Mouse (Mus musculus) neural tube, embryonic 14.5 days (tissue): ENCODE measurements at regions not wholly inside any gene's neighbourhood (a gene's known extent, or its start where the extent isn't known, plus 50 kb on each side); places are given as distances from the start of the nearest gene placed in this dataset.

Experiments used
- ATAC-seq: fragments of 200-750 bp; cut with Nextera tagmentation; 2 replicates; pipeline ENCODE4 v1.8.0; 2017; ENCODE audit warnings: low read depth, mild to moderate bottlenecking, moderate TSS enrichment, moderate library complexity
- H3K27ac ChIP-seq: fragments of 300-500 bp; sonication (generic); 2 replicates; pipeline ENCODE4 v1.5.1; 2014; ENCODE audit warnings: low read depth, mild to moderate bottlenecking, control low read depth, low read length, moderate library complexity, mixed read lengths
- H3K27me3 ChIP-seq: fragments of 300-500 bp; sonication (generic); 2 replicates; pipeline ENCODE4 v1.6.1; 2014; ENCODE audit warnings: low read length; ENCODE audit not compliant: control insufficient read depth, insufficient read depth
- H3K36me3 ChIP-seq: fragments of 300-500 bp; sonication (generic); 2 replicates; pipeline ENCODE4 v1.6.1; 2014; ENCODE audit warnings: low read length, mixed read lengths; ENCODE audit not compliant: control insufficient read depth, insufficient read depth
- H3K4me1 ChIP-seq: fragments of 300-500 bp; sonication (generic); 2 replicates; pipeline ENCODE4 v1.6.1; 2014; ENCODE audit warnings: low read length; ENCODE audit not compliant: control insufficient read depth, insufficient read depth
- H3K4me2 ChIP-seq: fragments of 300-500 bp; sonication (generic); 2 replicates; pipeline ENCODE4 v1.6.1; 2014; ENCODE audit warnings: mild to moderate bottlenecking, low read depth, low read length, control low read depth
- H3K4me3 ChIP-seq: fragments of 300-500 bp; sonication (generic); 2 replicates; pipeline ENCODE4 v1.5.1; 2014; ENCODE audit warnings: low read depth, low read length, control low read depth, mixed read lengths
- H3K9ac ChIP-seq: fragments of 300-500 bp; sonication (generic); replicated peaks from 2 replicates; pipeline ENCODE4 v1.6.1; 2014; ENCODE audit warnings: low read depth, mild to moderate bottlenecking, control low read depth, low read length, mixed read lengths
- H3K9me3 ChIP-seq: fragments of 300-500 bp; sonication (generic); 2 replicates; pipeline ENCODE4 v1.6.1; 2016; ENCODE audit warnings: low read length; ENCODE audit not compliant: control insufficient read depth
- WGBS: fragments of 180-500 bp; shearing (Covaris S2); extraction: QIAGEN DNeasy Blood & Tissue Kit; methylation state at CpG from one replicate; pipeline ENCODE4 v1.1.7; 2014; 5-methylcytosine and 5-hydroxymethylcytosine counted together

GRCm38 (mm10) chr1:137865030-137865429 lies 310.5 kb downstream of the Ptprc start:
- H3K4me3 ChIP-seq: no peak overlapping the region
- H3K4me1 ChIP-seq: no peaks in the 10 kb centered on the region
- WGBS: 76% methylated on average over 1 of the region's 1 CpGs
- H3K27ac ChIP-seq: no peak overlapping the region
- no peak overlapping the region for H3K4me2 ChIP-seq
- H3K27me3 ChIP-seq: no peaks in the 10 kb centered on the region
- ATAC-seq: no peak
- no peak overlapping the region for H3K9ac ChIP-seq
- H3K9me3 ChIP-seq: no peaks in the 10 kb centered on the region
- H3K36me3 ChIP-seq: no peaks in the 10 kb centered on the region

- H3K4me2 ChIP-seq: no peak overlapping the region
- H3K9ac ChIP-seq: no peak overlapping the region
- H3K4me1 ChIP-seq: no peaks in the 10 kb centered on the region
- WGBS: 93% methylated on average over 7 of the region's 7 CpGs
- ATAC-seq: no peak
- H3K36me3 ChIP-seq: no peaks in the 10 kb centered on the region
- no peaks in the 10 kb centered on the region for H3K9me3 ChIP-seq
- no peaks in the 10 kb centered on the region for H3K27me3 ChIP-seq
- no peak overlapping the region for H3K27ac ChIP-seq
- no peak overlapping the region for H3K4me3 ChIP-seq
Measured at GRCm38 (mm10) chr1:137863506-137863905, 312.0 kb downstream of the Ptprc start.

GRCm38 (mm10) chr1:137852262-137852661 lies 323.2 kb downstream of the Ptprc start:
- 84% methylated on average over 2 of the region's 2 CpGs for WGBS
- ATAC-seq: no peak

GRCm38 (mm10) chr1:137847311-137847923 lies 328.1 kb downstream of the Ptprc start:
- H3K27me3 ChIP-seq: no peaks in the 10 kb centered on the region
- 78% methylated on average over 10 of the region's 10 CpGs for WGBS
- H3K4me1 ChIP-seq: no peaks in the 10 kb centered on the region
- H3K4me2 ChIP-seq: no peak overlapping the region
- no peak overlapping the region for H3K9ac ChIP-seq
- ATAC-seq: no peak
- H3K27ac ChIP-seq: no peak overlapping the region
- H3K4me3 ChIP-seq: no peak overlapping the region
- no peaks in the 10 kb centered on the region for H3K9me3 ChIP-seq
- no peaks in the 10 kb centered on the region for H3K36me3 ChIP-seq

More at GRCm38 (mm10) chr1:137852262-137852661, 323.2 kb downstream of the Ptprc start:
- Histone ChIP-seq H3K9me3 (no peaks in the 10 kb centered on the region), H3K4me2 (no peak overlapping the region), H3K4me1 (no peaks in the 10 kb centered on the region), H3K36me3 (no peaks in the 10 kb centered on the region), H3K27me3 (no peaks in the 10 kb centered on the region), H3K27ac (no peak overlapping the region), H3K9ac (no peak overlapping the region), H3K4me3 (no peak overlapping the region)

- no peaks in the 10 kb centered on the region for H3K9me3 ChIP-seq
- 55% methylated on average over 1 of the region's 1 CpGs for WGBS
- H3K27ac ChIP-seq: no peak overlapping the region
- no peaks in the 10 kb centered on the region for H3K27me3 ChIP-seq
- no peak for ATAC-seq
- no peaks in the 10 kb centered on the region for H3K4me1 ChIP-seq
- H3K4me3 ChIP-seq: no peak overlapping the region
- H3K4me2 ChIP-seq: no peak overlapping the region
- no peak overlapping the region for H3K9ac ChIP-seq
- no peaks in the 10 kb centered on the region for H3K36me3 ChIP-seq
Measured at GRCm38 (mm10) chr1:137846857-137847256, 328.7 kb downstream of the Ptprc start.

- Histone ChIP-seq H3K36me3 (no peaks in the 10 kb centered on the region), H3K4me3 (no peak overlapping the region), H3K27me3 (no peaks in the 10 kb centered on the region), H3K4me2 (no peak overlapping the region), H3K27ac (no peak overlapping the region), H3K9me3 (no peaks in the 10 kb centered on the region), H3K4me1 (peaks cover 5% of the 10 kb centered on the region; the same call in 1 of the 2 replicates), H3K9ac (no peak overlapping the region)
- no peak for ATAC-seq
Measured at GRCm38 (mm10) chr1:137840531-137840930, 335.0 kb downstream of the Ptprc start.

GRCm38 (mm10) chr1:137839703-137840102 lies 335.8 kb downstream of the Ptprc start:
- Histone ChIP-seq H3K27ac (no peak overlapping the region), H3K36me3 (no peaks in the 10 kb centered on the region), H3K4me3 (no peak overlapping the region), H3K9me3 (no peaks in the 10 kb centered on the region), H3K4me1 (peaks cover 5% of the 10 kb centered on the region; the same call in 1 of the 2 replicates), H3K27me3 (no peaks in the 10 kb centered on the region), H3K9ac (no peak overlapping the region), H3K4me2 (no peak overlapping the region)
- 39% methylated on average over 5 of the region's 5 CpGs for WGBS
- no peak for ATAC-seq

- Histone ChIP-seq H3K4me2 (no peak overlapping the region), H3K9ac (no peak overlapping the region), H3K36me3 (no peaks in the 10 kb centered on the region), H3K27me3 (no peaks in the 10 kb centered on the region), H3K9me3 (no peaks in the 10 kb centered on the region), H3K27ac (no peak overlapping the region), H3K4me1 (peaks cover 5% of the 10 kb centered on the region; the same call in 1 of the 2 replicates), H3K4me3 (no peak overlapping the region)
- 71% methylated on average over 2 of the region's 2 CpGs for WGBS
- peak; percentile 51; the same call in 1 of the 2 replicates for ATAC-seq
Measured at GRCm38 (mm10) chr1:137839263-137839662, 336.2 kb downstream of the Ptprc start.

- no peak overlapping the region for H3K27ac ChIP-seq
- H3K4me3 ChIP-seq: no peak overlapping the region
- no peaks in the 10 kb centered on the region for H3K9me3 ChIP-seq
- H3K9ac ChIP-seq: no peak overlapping the region
- no peak overlapping the region for H3K4me2 ChIP-seq
- H3K4me1 ChIP-seq: peaks cover 5% of the 10 kb centered on the region; the same call in 1 of the 2 replicates
- no peaks in the 10 kb centered on the region for H3K36me3 ChIP-seq
- ATAC-seq: no peak
- no peaks in the 10 kb centered on the region for H3K27me3 ChIP-seq
- WGBS: 13% methylated on average over 8 of the region's 8 CpGs
Measured at GRCm38 (mm10) chr1:137838357-137838756, 337.2 kb downstream of the Ptprc start.
